Mouse (Mus musculus): ENCODE data around the gene Kirrel2. TPM values are rescaled to one million over a fixed set of nuclear protein-coding genes. Genes with fewer than 3 reads are reported as not detected.
A peak's percentile ranks its signal among the peaks of the same experiment; 100 is the strongest.

Kirrel2 gene
- polyA plus RNA-seq, 1 experiment from 2014 or later, result not detected

GRCm38 (mm10) chr7:30450241-30450640 lies 7.2 kb downstream of the Kirrel2 start:
- WGBS, result 66% methylated on average over 7 of the region's 7 CpGs

GRCm38 (mm10) chr7:30444971-30445751 lies 12.3 kb downstream of the Kirrel2 start, which contains the start of gene Aplp1:
Aplp1 (minus strand) TSS chr7:30445535.
- Histone ChIP-seq H3K27me3 (ENCODE audit: insufficient read depth, low read length) (peaks cover 13% of the 10 kb centered on the region), H3K36me3 (ENCODE audit: insufficient read depth) (no peaks in the 10 kb centered on the region), H3K4me2 (peak within 1 kb of the TSS; percentile 86), H3K9me3 (ENCODE audit: low read depth, low read length) (no peaks in the 10 kb centered on the region; the same call in 1 of the 2 replicates), H3K27ac (ENCODE audit: low read depth) (peak within 1 kb of the TSS; percentile 24; the same call in 1 of the 2 replicates), H3K4me3 (ENCODE audit: low read depth, low read length) (peak within 1 kb of the TSS; percentile 66), H3K9ac (peak within 1 kb of the TSS; percentile 56), H3K4me1 (ENCODE audit: insufficient read depth) (peaks cover 13% of the 10 kb centered on the region)
- ATAC-seq (ENCODE audit: insufficient read depth) (peak; percentile 77), DNase-seq (peak; percentile 74)
- under 1% methylated on average over 72 of the region's 72 CpGs for WGBS
- no peak for TF ChIP-seq CTCF (IDR thresholded peaks at IDR 0.05; ENCODE audit: low read depth)

More at GRCm38 (mm10) chr7:30450241-30450640, 7.2 kb downstream of the Kirrel2 start:
- Histone ChIP-seq H3K4me3 (ENCODE audit: low read depth, low read length) (no peak overlapping the region), H3K9me3 (ENCODE audit: low read depth, low read length) (no peaks in the 10 kb centered on the region; the same call in 1 of the 2 replicates), H3K9ac (no peak overlapping the region), H3K4me1 (ENCODE audit: insufficient read depth) (no peaks in the 10 kb centered on the region), H3K4me2 (no peak overlapping the region), H3K27ac (ENCODE audit: low read depth) (no peak overlapping the region), H3K27me3 (ENCODE audit: insufficient read depth, low read length) (peaks cover 42% of the 10 kb centered on the region), H3K36me3 (ENCODE audit: insufficient read depth) (no peaks in the 10 kb centered on the region)
- DNase-seq (no peak), ATAC-seq (ENCODE audit: insufficient read depth) (no peak)
- no peak for TF ChIP-seq CTCF (IDR thresholded peaks at IDR 0.05; ENCODE audit: low read depth)

GRCm38 (mm10) chr7:30444154-30444970 lies 13.1 kb downstream of the Kirrel2 start:
- WGBS, result under 1% methylated on average over 38 of the region's 38 CpGs
- peaks cover 13% of the 10 kb centered on the region for H3K27me3 ChIP-seq (ENCODE audit: insufficient read depth, low read length)
- peak overlapping the region; percentile 86 for H3K4me2 ChIP-seq
- H3K4me1 ChIP-seq (ENCODE audit: insufficient read depth), result peaks cover 13% of the 10 kb centered on the region
- peak overlapping the region; percentile 66 for H3K4me3 ChIP-seq (ENCODE audit: low read depth, low read length)
- no peaks in the 10 kb centered on the region; the same call in 1 of the 2 replicates for H3K9me3 ChIP-seq (ENCODE audit: low read depth, low read length)
- no peak for TF ChIP-seq CTCF (IDR thresholded peaks at IDR 0.05; ENCODE audit: low read depth)
- no peaks in the 10 kb centered on the region for H3K36me3 ChIP-seq (ENCODE audit: insufficient read depth)
- no peak overlapping the region for H3K27ac ChIP-seq (ENCODE audit: low read depth)
- DNase-seq (peak; percentile 73), ATAC-seq (ENCODE audit: insufficient read depth) (peak; percentile 38; the same call in 1 of the 2 replicates)
- H3K9ac ChIP-seq, result peak overlapping the region; percentile 56

GRCm38 (mm10) chr7:30443696-30444095 lies 13.8 kb downstream of the Kirrel2 start:
- no peaks in the 10 kb centered on the region; the same call in 1 of the 2 replicates for H3K9me3 ChIP-seq (ENCODE audit: low read depth, low read length)

GRCm38 (mm10) chr7:30440697-30441096 lies 16.8 kb downstream of the Kirrel2 start:
- Histone ChIP-seq H3K27me3 (ENCODE audit: insufficient read depth, low read length) (peaks cover 6% of the 10 kb centered on the region; the same call in 1 of the 2 replicates), H3K4me1 (ENCODE audit: insufficient read depth) (peaks cover 13% of the 10 kb centered on the region), H3K36me3 (ENCODE audit: insufficient read depth) (no peaks in the 10 kb centered on the region), H3K4me2 (no peak overlapping the region), H3K27ac (ENCODE audit: low read depth) (no peak overlapping the region), H3K9ac (no peak overlapping the region), H3K9me3 (ENCODE audit: low read depth, low read length) (no peaks in the 10 kb centered on the region), H3K4me3 (ENCODE audit: low read depth, low read length) (no peak overlapping the region)
- WGBS, result 25% methylated on average over 4 of the region's 5 CpGs
- ATAC-seq (ENCODE audit: insufficient read depth) (no peak), DNase-seq (peak; percentile 66)
- peak; percentile 79 for TF ChIP-seq CTCF (IDR thresholded peaks at IDR 0.05; ENCODE audit: low read depth)

More at GRCm38 (mm10) chr7:30443696-30444095, 13.8 kb downstream of the Kirrel2 start:
- ATAC-seq (ENCODE audit: insufficient read depth) (no peak), DNase-seq (peak; percentile 20)
- H3K4me2 ChIP-seq, result peak overlapping the region; percentile 86
- peak overlapping the region; percentile 66; the same call in 1 of the 2 replicates for H3K4me3 ChIP-seq (ENCODE audit: low read depth, low read length)
- no peak overlapping the region for H3K27ac ChIP-seq (ENCODE audit: low read depth)
- no peaks in the 10 kb centered on the region for H3K36me3 ChIP-seq (ENCODE audit: insufficient read depth)
- peaks cover 13% of the 10 kb centered on the region for H3K4me1 ChIP-seq (ENCODE audit: insufficient read depth)
- 23% methylated on average over 9 of the region's 9 CpGs for WGBS
- no peak overlapping the region for H3K9ac ChIP-seq
- TF ChIP-seq CTCF (IDR thresholded peaks at IDR 0.05; ENCODE audit: low read depth), result no peak
- peaks cover 13% of the 10 kb centered on the region for H3K27me3 ChIP-seq (ENCODE audit: insufficient read depth, low read length)

- no peak overlapping the region for H3K4me2 ChIP-seq
- no peaks in the 10 kb centered on the region for H3K36me3 ChIP-seq (ENCODE audit: insufficient read depth)
- H3K27ac ChIP-seq (ENCODE audit: low read depth), result no peak overlapping the region
- TF ChIP-seq CTCF (IDR thresholded peaks at IDR 0.05; ENCODE audit: low read depth), result no peak
- no peak for ATAC-seq (ENCODE audit: insufficient read depth)
- no peak overlapping the region for H3K9ac ChIP-seq
- H3K9me3 ChIP-seq (ENCODE audit: low read depth, low read length), result no peaks in the 10 kb centered on the region
- no peak overlapping the region for H3K4me3 ChIP-seq (ENCODE audit: low read depth, low read length)
- H3K4me1 ChIP-seq (ENCODE audit: insufficient read depth), result peaks cover 9% of the 10 kb centered on the region
- no peak for DNase-seq
- H3K27me3 ChIP-seq (ENCODE audit: insufficient read depth, low read length), result 0 out of 2 replicates have a peak, but pooled peaks cover 3% of the 10 kb centered on the region
- 80% methylated on average over 13 of the region's 13 CpGs for WGBS
Observed at GRCm38 (mm10) chr7:30439734-30440133, 17.8 kb downstream of the Kirrel2 start.
